Mouse (Mus musculus) CD8-positive naive resting alpha-beta T cell, adult 57 days (primary cell): ENCODE measurements around the gene Ttc30a2. TPM values are rescaled to one million over a fixed set of nuclear protein-coding genes. Genes with fewer than 3 reads are reported as not detected.

Source experiments
- total RNA-seq: library from RNA; stranded (reverse); gene quantifications from one replicate; pipeline ENCODE4 v1.2.4, GENCODE M21; 2023

Ttc30a2 gene
- not detected for total RNA-seq

DNA sequence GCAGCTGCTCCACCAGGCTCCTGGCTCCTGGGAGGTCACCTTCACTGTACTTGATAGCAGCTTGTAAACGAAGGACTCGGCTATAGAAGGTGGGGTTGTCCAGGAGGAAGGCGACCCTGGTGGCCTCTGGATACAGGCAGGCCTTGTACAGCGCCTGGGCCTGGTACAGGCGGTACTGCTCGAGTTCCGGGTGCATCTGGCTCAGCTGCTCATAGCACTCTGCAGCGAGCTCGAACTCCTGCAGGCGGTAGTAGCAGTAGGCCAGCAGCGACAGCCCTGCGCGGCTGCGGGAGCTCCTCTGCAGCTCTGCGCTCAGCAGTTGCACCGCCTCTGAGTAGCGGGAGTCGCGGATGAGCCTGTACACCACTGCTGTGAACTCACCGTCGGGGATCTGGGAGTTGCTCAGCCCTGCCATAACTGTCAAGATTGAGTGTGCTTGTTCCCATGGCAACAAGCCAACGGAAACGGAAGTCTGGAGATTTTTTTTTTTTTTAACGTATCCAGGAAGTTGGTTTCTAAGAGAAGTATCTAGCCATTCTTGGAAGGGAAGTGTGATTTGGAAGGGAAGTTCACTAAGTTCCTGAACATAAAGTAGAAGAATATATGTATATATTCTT is at the start of gene Ttc30a2:
TSS of gene Ttc30a2 (minus strand) at position 419 of the 617 bp plus-strand sequence.

GRCm38 (mm10) chr2:75981440-75982081 is 3.6 kb upstream of the Ttc30a2 start, which contains the start of gene Ttc30a1:
Gene Ttc30a1 (minus strand): TSS chr2:75981967.

GRCm38 (mm10) chr2:75938117-75939063 is 39.6 kb downstream of the Ttc30a2 start, which contains the start of gene Ttc30b:
Gene Ttc30b (minus strand): TSS chr2:75938585.

Other genes with a start within 250 kb of the Ttc30a2 start
- 42.3 TPM for gene Agps, start 146.0 kb downstream of the Ttc30a2 start, total RNA-seq
- 2.9 TPM for gene Ttc30b, start 39.6 kb downstream of the Ttc30a2 start, total RNA-seq
- gene Ttc30a1, start 3.8 kb upstream of the Ttc30a2 start, total RNA-seq = 1.3 TPM